Mouse (Mus musculus) lung, embryonic 15.5 days (tissue): Measurements from ENCODE around the gene Ankrd49. TPM values are rescaled to one million over a fixed set of nuclear protein-coding genes. Genes with fewer than 3 reads are reported as not detected.

Source experiments
- ATAC-seq: fragments of 200-750 bp; cut with Nextera tagmentation; 2 replicates; pipeline ENCODE4 v1.8.0; 2017; ENCODE audit warnings: moderate number of reproducible peaks, borderline replicate concordance; ENCODE audit not compliant: low FRiP score, low TSS enrichment; ENCODE audit errors: extremely low read depth
- H3K27ac ChIP-seq: fragments of 300-500 bp; sonication (generic); 2 replicates; pipeline ENCODE4 v1.5.1; 2015; ENCODE audit warnings: moderate library complexity, mild to moderate bottlenecking, inconsistent platforms
- H3K27me3 ChIP-seq: fragments of 300-500 bp; sonication (generic); 2 replicates; pipeline ENCODE4 v1.6.1; 2015; ENCODE audit warnings: inconsistent platforms
- H3K36me3 ChIP-seq: fragments of 300-500 bp; sonication (generic); 2 replicates; pipeline ENCODE4 v1.6.1; 2015; ENCODE audit warnings: inconsistent platforms
- H3K4me1 ChIP-seq: fragments of 300-500 bp; sonication (generic); 2 replicates; pipeline ENCODE4 v1.6.1; 2015; ENCODE audit warnings: inconsistent platforms
- H3K4me2 ChIP-seq: fragments of 300-500 bp; sonication (generic); 2 replicates; pipeline ENCODE4 v1.6.1; 2015; ENCODE audit warnings: inconsistent platforms, mild to moderate bottlenecking, moderate library complexity
- H3K4me3 ChIP-seq: fragments of 300-500 bp; sonication (generic); 2 replicates; pipeline ENCODE4 v1.5.1; 2015; ENCODE audit warnings: mild to moderate bottlenecking, inconsistent platforms
- H3K9ac ChIP-seq: fragments of 300-500 bp; sonication (generic); 2 replicates; pipeline ENCODE4 v1.6.1; 2015; ENCODE audit warnings: inconsistent platforms
- H3K9me3 ChIP-seq: fragments of 300-500 bp; sonication (generic); 2 replicates; pipeline ENCODE4 v1.6.1; 2016; ENCODE audit warnings: inconsistent platforms
- WGBS: fragments of 180-500 bp; shearing (Covaris S2); methylation state at CpG from one replicate; pipeline ENCODE4 v1.1.7; 2015; 5-methylcytosine and 5-hydroxymethylcytosine counted together
- polyA plus RNA-seq: library from polyadenylated mRNA; unstranded; fragments of >200 nt; fragmentation: Nextera tagmentation; extraction: Ambion mirVana; gene quantifications from 2 replicates; pipeline ENCODE4 v1.2.1, GENCODE M21; 2015

Ankrd49 gene
- polyA plus RNA-seq, result 36.1 and 38.0 TPM in 2 replicates

DNA sequence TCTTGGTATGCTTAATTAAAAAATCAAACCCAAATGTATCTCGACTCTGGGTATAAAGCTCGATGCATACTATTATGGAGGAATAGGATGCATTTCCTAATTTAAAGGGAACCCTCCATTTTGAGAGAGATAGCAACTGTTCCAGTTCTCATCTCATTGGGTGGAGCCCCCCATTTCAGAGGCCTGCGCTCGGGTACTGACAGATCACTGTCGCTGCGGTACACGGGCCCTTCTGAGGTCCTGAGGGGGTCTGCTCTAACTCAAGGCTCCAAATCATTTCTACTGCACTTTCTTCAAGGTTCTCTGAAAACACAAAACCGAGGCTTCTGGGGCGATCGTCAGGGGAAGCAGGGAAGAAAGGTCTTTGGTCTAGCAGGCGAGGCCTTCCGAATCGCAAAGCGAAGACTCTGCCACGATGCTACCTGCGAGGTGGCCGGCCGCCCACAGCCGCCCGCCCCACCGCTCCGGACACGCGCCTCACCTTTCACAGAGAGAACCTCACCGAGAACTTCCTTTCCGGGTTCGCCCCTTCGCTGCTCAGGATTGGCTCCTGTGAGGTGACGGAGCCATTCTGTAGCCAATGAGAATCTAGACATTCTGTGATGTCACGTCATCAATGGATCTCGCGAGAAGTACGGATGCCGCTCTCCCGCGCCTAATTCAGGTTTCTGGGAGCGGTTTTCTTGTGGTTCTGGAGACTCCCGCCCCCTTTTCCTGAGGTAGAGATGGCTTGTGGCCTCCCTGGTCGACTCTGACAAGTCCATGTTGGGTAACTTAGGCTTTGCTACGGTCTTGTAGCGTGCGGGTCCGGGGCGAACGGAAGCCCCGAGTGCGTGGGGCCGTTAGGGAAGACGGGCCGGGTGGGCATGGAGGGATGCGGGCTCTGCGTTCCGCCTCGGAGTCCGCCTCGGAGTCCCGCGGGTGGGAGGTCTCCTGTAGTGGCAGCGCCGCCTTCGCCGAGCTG, at the start of gene Ankrd49, which contains the start of gene Mre11a:
TSS of gene Ankrd49 (minus strand) at position 818 of the 964 bp plus-strand sequence.
TSS of gene Mre11a (plus strand) at position 616 of the 964 bp plus-strand sequence.
- under 1% methylated on average over 62 of the region's 62 CpGs for WGBS
- Histone ChIP-seq H3K9me3 (no peaks in the 10 kb centered on the region), H3K27me3 (no peaks in the 10 kb centered on the region), H3K4me1 (peaks cover 9% of the 10 kb centered on the region; the same call in 1 of the 2 replicates), H3K27ac (peak within 1 kb of the TSS; percentile 96), H3K9ac (peak within 1 kb of the TSS; percentile 80), H3K4me3 (peak within 1 kb of the TSS; percentile 88), H3K36me3 (peaks cover 38% of the 10 kb centered on the region), H3K4me2 (peak within 1 kb of the TSS; percentile 70)
- ATAC-seq, result peak; percentile 99

DNA sequence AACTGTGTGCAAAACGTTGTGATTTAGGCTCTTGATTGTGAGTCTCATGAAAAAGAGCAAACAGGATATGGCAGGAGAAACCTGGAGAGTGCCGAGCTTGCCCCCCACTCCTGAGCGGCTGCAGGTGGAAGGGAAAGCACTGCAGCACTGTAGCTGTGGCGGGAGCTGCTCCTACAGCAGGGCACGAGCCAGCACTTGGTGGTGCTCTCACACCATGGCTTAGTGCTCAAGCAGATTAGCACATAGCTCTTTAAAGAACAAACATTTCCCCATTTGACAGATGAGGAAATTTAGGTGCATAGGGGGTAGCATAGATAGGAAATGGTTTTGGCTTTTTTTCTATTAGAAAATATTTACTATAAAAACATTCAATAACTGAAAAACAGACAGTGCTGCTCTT, 47.4 kb upstream of the Ankrd49 start:
- Histone ChIP-seq H3K27me3 (no peaks in the 10 kb centered on the region), H3K4me3 (no peak overlapping the region), H3K4me2 (no peak overlapping the region), H3K9me3 (no peaks in the 10 kb centered on the region), H3K4me1 (no peaks in the 10 kb centered on the region), H3K36me3 (peaks cover 57% of the 10 kb centered on the region), H3K9ac (no peak overlapping the region), H3K27ac (no peak overlapping the region)
- no peak for ATAC-seq
- 76% methylated on average over 5 of the region's 5 CpGs for WGBS

DNA sequence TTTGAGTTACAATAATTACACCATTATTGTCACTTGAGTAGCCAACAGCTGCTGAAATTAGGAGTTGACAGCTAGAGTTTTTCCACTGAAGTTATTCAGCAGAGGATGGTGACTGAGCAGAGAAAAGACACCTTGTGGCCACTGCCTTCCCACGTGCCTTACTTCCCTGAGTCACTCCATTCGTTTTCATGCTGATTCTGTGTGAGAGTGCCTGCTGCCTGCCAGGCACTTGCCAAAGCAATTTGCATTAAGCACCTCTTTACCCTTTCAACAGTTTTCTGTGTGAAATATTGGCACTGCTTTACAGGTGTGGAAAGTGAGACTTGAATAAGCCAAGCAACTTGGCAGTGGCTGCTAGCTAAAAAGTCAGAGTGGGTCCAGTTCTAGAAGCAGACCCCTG, 43.2 kb upstream of the Ankrd49 start:
- 56% methylated on average over 2 of the region's 2 CpGs for WGBS
- H3K9me3 ChIP-seq, result no peaks in the 10 kb centered on the region
- no peak overlapping the region for H3K27ac ChIP-seq
- ATAC-seq, result no peak
- H3K27me3 ChIP-seq, result no peaks in the 10 kb centered on the region
- H3K9ac ChIP-seq, result no peak overlapping the region
- H3K4me3 ChIP-seq, result no peak overlapping the region
- H3K4me1 ChIP-seq, result no peaks in the 10 kb centered on the region
- no peak overlapping the region for H3K4me2 ChIP-seq
- peaks cover 36% of the 10 kb centered on the region for H3K36me3 ChIP-seq

DNA sequence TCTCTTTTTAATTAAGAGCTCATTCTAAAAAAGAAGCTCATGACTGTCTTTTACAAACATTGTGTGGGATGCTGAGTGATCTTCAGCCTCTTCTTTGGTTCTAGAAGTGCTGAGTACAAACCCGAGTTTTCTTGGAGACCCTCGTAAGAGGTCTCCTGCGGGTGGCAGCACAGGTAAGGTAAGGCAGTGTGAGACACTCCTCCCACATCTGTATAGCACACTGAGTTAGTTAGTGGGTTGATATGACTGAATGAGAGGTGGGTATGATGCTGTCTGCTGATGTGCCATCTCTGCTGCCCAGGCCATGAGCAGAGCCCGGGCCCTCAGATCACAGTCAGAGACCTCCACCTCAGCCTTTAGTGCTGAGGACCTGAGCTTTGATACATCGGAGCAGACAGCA, 40.2 kb upstream of the Ankrd49 start:
- no peak overlapping the region for H3K9ac ChIP-seq
- no peak overlapping the region for H3K4me2 ChIP-seq
- peaks cover 33% of the 10 kb centered on the region for H3K36me3 ChIP-seq
- H3K27me3 ChIP-seq, result no peaks in the 10 kb centered on the region
- H3K27ac ChIP-seq, result no peak overlapping the region
- ATAC-seq, result no peak
- no peak overlapping the region for H3K4me3 ChIP-seq
- no peaks in the 10 kb centered on the region for H3K4me1 ChIP-seq
- 86% methylated on average over 5 of the region's 5 CpGs for WGBS
- no peaks in the 10 kb centered on the region for H3K9me3 ChIP-seq

DNA sequence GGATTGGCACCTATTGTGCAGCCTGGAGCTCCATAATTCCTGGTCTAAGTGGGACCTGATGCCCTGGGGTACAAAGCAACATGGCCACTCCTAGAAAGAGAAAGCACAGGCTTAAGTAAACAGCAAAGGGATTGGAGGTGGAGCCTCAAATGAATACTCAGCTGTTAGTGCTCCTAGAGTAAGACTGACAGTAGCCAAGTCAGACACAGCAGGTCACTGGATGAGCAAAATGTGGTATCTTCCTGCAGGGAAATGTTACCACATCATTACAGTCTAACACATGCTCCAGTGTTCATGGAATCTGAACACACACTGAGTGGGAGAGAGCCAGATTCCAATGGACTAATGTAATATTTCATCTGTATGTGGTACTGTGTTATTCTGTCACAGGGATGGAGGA, 36.7 kb upstream of the Ankrd49 start:
- peaks cover 49% of the 10 kb centered on the region for H3K36me3 ChIP-seq
- H3K27ac ChIP-seq, result no peak overlapping the region
- H3K9ac ChIP-seq, result no peak overlapping the region
- H3K27me3 ChIP-seq, result no peaks in the 10 kb centered on the region
- no peaks in the 10 kb centered on the region for H3K4me1 ChIP-seq
- no peak overlapping the region for H3K4me2 ChIP-seq
- H3K9me3 ChIP-seq, result no peaks in the 10 kb centered on the region
- no peak for ATAC-seq
- no peak overlapping the region for H3K4me3 ChIP-seq

DNA sequence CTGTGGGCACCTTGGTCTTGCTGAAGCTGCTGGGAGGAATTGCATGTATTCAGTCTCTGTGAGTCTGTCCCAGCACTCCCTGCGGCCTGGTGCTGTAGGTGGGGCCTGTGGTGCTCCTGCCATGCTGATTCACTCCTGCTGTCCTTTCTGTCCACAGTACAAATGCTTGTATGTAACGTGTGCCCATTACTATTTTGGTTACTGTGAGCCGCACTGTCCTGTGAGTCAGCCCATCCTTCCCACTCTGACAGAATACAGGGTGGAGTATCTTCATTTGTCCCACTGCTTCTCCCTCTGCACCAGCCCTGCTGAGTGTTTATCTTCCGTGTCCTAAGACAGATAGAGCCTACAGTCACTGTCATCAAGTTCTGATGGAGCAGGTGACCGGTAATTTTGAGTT, 25.5 kb upstream of the Ankrd49 start:
- no peak for ATAC-seq
- no peaks in the 10 kb centered on the region for H3K9me3 ChIP-seq
- H3K4me3 ChIP-seq, result no peak overlapping the region
- no peak overlapping the region for H3K9ac ChIP-seq
- no peaks in the 10 kb centered on the region for H3K4me1 ChIP-seq
- peaks cover 37% of the 10 kb centered on the region for H3K36me3 ChIP-seq
- H3K27me3 ChIP-seq, result no peaks in the 10 kb centered on the region
- 92% methylated on average over 5 of the region's 5 CpGs for WGBS
- no peak overlapping the region for H3K4me2 ChIP-seq
- no peak overlapping the region for H3K27ac ChIP-seq

DNA sequence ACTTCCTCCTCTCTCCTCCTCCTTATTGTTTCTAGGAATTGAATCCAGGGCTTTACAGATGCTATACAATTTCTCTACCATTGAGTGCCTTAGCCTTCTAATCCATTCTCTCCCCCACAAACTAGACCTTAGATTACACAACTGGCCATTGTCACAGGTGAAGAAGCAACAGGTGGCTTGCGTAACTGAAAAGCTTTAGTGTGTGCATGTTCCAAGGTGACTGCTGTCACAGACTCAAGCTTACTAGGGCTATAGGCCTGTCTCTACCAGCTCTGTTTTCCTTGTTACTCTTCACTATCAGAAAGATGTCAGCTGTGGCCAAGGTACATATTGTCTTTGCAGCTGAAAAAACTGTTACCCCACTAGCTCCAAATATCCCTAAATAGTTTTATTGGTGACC, 22.1 kb upstream of the Ankrd49 start:
- Histone ChIP-seq H3K36me3 (peaks cover 44% of the 10 kb centered on the region), H3K4me1 (no peaks in the 10 kb centered on the region), H3K9me3 (no peaks in the 10 kb centered on the region), H3K4me2 (no peak overlapping the region), H3K9ac (no peak overlapping the region), H3K27ac (no peak overlapping the region), H3K27me3 (no peaks in the 10 kb centered on the region), H3K4me3 (no peak overlapping the region)
- ATAC-seq, result no peak
- 91% methylated on average over 1 of the region's 1 CpGs for WGBS

DNA sequence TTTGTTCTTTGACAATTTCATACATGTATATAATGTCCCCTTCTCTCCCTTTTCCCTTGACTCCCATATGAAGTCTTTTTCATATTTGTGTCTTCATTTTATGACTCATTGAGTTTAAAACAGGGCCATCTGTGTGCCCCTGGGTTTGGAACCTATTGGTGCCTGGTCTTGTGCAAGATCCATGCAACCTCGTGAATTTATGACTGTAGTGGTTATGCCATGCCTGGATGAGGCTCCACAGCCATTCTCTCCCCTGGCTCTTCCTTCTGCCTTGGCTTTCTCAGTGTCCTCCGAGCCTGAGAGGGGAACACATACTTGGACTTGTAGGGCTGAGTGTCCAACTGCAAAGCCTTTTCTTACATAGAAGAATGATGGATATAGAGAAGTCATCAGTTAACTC, 21.1 kb upstream of the Ankrd49 start:
- Histone ChIP-seq H3K36me3 (peaks cover 53% of the 10 kb centered on the region), H3K27ac (no peak overlapping the region)

DNA sequence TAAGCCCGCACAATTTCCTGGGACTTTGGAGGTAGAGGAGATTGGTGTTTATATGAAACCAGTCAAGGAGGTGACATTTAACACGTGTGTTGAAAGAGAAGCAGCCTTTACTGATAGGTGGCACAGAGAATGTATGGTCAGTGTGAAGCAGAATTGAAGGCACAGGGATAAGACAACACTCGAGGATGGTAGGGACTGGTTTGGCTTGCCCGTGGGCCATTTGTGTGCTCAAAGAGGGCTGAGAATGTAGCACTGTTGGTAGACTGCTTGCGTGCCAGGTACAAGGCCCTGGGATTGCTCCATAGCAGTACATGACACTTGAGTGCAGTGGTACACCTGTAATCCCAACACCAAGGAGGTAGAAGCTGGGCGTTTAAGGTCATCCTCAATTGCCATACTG, 2.7 kb upstream of the Ankrd49 start:
- WGBS, result 84% methylated on average over 6 of the region's 6 CpGs
- Histone ChIP-seq H3K27ac (no peak overlapping the region), H3K4me3 (no peak overlapping the region)

More for the DNA sequence above, 21.1 kb upstream of the Ankrd49 start:
- Histone ChIP-seq H3K4me1 (no peaks in the 10 kb centered on the region), H3K9ac (no peak overlapping the region), H3K27me3 (no peaks in the 10 kb centered on the region), H3K9me3 (no peaks in the 10 kb centered on the region), H3K4me3 (no peak overlapping the region), H3K4me2 (no peak overlapping the region)
- ATAC-seq, result no peak
- WGBS, result 84% methylated on average over 2 of the region's 2 CpGs

DNA sequence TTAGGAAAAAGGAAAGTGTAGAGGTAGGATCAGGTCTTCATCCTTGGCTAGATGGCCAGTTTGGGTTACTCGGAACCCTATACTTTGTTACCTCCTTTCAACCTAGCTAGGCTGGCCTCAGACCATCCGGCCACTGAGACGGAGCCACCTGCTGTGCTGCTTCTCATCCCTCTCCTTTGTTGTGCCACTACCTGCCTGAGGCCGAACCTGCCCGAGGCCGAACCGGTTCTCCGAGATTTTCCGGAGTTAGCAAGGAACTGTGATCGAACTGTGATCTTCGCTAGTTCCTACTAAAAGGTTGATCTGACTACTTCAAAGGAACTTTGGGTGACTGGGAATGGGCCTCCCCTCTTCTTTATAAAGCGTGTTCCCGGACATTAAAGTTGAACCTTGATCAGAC, 6.3 kb downstream of the Ankrd49 start:
- Histone ChIP-seq H3K9ac (no peak overlapping the region), H3K4me3 (no peak overlapping the region), H3K4me2 (no peak overlapping the region), H3K4me1 (no peaks in the 10 kb centered on the region), H3K27ac (no peak overlapping the region), H3K36me3 (peaks cover 19% of the 10 kb centered on the region), H3K9me3 (no peaks in the 10 kb centered on the region), H3K27me3 (no peaks in the 10 kb centered on the region)
- WGBS, result 37% methylated on average over 13 of the region's 13 CpGs
- ATAC-seq, result no peak

More for the DNA sequence above, 2.7 kb upstream of the Ankrd49 start:
- Histone ChIP-seq H3K4me2 (no peak overlapping the region), H3K4me1 (peaks cover 9% of the 10 kb centered on the region; the same call in 1 of the 2 replicates), H3K9ac (no peak overlapping the region), H3K27me3 (no peaks in the 10 kb centered on the region), H3K36me3 (peaks cover 36% of the 10 kb centered on the region), H3K9me3 (no peaks in the 10 kb centered on the region)
- no peak for ATAC-seq

DNA sequence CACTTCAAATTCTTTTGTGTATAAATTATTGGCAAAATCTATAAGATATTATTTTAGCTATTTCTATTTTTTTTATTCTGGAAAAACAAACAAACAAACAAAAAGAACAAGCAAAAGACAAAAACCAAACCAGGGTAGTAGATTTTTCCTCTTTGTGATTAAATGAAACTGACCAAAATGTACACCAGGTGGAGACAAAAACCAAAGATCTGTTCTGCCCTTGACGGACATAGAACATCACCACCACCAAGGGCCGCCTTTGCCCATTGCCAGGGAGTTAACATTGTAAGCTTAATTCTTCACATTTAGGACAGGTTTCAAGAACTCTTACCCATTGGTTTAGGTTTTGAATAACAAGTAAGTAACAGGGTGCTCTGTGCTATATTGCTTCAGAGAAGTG, 10.8 kb downstream of the Ankrd49 start:
- 0 out of 2 replicates have a peak, but pooled peaks cover 4% of the 10 kb centered on the region for H3K4me1 ChIP-seq
- H3K9me3 ChIP-seq, result no peaks in the 10 kb centered on the region
- WGBS, result 35% methylated on average over 2 of the region's 2 CpGs
- peaks cover 23% of the 10 kb centered on the region for H3K27me3 ChIP-seq
- no peak for ATAC-seq
- no peak overlapping the region for H3K9ac ChIP-seq
- no peaks in the 10 kb centered on the region for H3K36me3 ChIP-seq
- no peak overlapping the region for H3K4me2 ChIP-seq
- no peak overlapping the region for H3K4me3 ChIP-seq
- no peak overlapping the region for H3K27ac ChIP-seq

DNA sequence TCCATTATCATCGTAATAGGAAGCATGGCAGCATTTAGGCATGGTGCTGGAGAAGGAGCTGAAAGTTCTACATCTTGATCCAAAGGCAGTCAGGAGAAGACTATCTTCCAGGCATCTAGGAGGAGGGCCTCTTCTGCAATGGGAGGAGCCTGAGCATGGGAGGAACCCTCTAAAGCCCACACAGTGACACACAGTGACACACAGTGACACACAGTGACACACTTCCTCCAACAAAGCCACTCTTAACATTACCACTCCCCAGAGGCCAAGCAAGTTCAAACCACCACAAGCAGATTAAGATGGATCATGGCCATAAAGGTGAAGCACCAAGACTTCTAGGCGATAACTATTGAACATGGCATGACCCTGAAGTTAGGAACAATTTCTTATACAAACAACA, 12.6 kb downstream of the Ankrd49 start:
- Histone ChIP-seq H3K4me2 (no peak overlapping the region), H3K27me3 (peaks cover 31% of the 10 kb centered on the region), H3K27ac (no peak overlapping the region), H3K4me1 (0 out of 2 replicates have a peak, but pooled peaks cover 4% of the 10 kb centered on the region), H3K9me3 (no peaks in the 10 kb centered on the region), H3K4me3 (no peak overlapping the region), H3K36me3 (no peaks in the 10 kb centered on the region), H3K9ac (no peak overlapping the region)
- ATAC-seq, result no peak
- WGBS, result 80% methylated on average over 2 of the region's 2 CpGs
